Mouse (Mus musculus) small intestine, adult 2 months (tissue): Measurements from ENCODE around the gene Acad12.

Experiments
- CTCF ChIP-seq: fragments of 200-500 bp; IDR thresholded peaks from 2 replicates; pipeline ENCODE4 v1.5.1; 2012; ENCODE audit warnings: low read depth, mild to moderate bottlenecking, control low read depth, inconsistent platforms, low read length, moderate library complexity, mixed read lengths; ENCODE audit not compliant: insufficient replicate concordance, insufficient read length; ENCODE audit errors: extremely low read depth
- POLR2A ChIP-seq: fragments of 200-500 bp; IDR thresholded peaks from 2 replicates; pipeline ENCODE4 v1.6.1; 2012; ENCODE audit warnings: low read depth, mild to moderate bottlenecking, control low read depth, inconsistent platforms, low read length, moderate library complexity

DNA sequence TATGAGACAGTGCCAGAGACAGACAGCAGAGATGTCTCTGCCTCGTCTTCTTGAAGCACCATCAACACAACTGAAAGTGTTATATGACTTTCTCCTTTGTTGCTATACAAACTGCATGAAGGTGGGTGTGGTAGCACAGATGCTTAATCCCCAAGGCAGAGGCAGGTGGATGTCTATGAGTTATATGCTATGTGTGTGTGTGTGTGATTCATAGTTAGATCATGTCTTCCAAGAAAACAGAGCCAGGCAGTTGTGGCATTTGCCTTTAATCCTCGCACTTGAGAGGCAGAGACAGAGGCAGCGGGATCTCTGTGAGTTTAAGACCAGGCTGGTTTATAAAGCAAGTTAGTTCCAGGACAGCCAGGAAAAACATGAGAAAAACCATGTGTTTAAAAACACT is 4.5 kb upstream of the Acad12 start:
- TF ChIP-seq CTCF (no peak), POLR2A (no peak)
